Mouse (Mus musculus) testis, adult 2 months (tissue): ENCODE data around the gene Tnk1.

Experiments used
- CTCF ChIP-seq: fragments of 200-500 bp; IDR thresholded peaks from 2 replicates; pipeline ENCODE4 v1.5.1; 2012; ENCODE audit warnings: low read depth, mild to moderate bottlenecking, inconsistent platforms, low read length, moderate library complexity; ENCODE audit not compliant: control insufficient read depth, insufficient read depth, insufficient replicate concordance
- POLR2A ChIP-seq: fragments of 200-500 bp; IDR thresholded peaks from 2 replicates; pipeline ENCODE4 v1.6.1; 2012; ENCODE audit warnings: low read depth, mild to moderate bottlenecking, inconsistent platforms, low read length, moderate library complexity; ENCODE audit not compliant: control insufficient read depth

DNA sequence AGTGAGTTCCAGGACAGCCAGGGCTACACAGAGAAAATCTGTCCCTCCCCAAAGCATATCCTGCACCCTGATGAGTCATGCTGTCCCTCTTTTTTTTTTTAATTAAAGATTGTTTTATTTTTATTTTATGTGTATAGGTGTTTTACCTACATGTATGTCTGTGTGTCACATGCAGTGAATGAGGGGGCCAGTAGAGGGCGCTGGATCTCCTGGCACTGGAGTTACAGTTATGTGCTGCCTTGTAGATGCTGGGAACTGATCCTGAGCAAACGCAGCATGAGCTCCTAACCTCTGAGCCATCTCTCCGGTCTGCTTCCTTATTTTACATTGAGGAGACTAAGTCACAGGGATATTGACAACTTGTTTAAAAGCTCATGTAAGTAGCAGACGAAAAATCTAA lies 24.5 kb upstream of the Tnk1 start:
- TF ChIP-seq CTCF (peak; percentile 62; the same call in 1 of the 2 replicates), POLR2A (no peak)
